Mouse (Mus musculus) cerebellum, adult 11-12 months (tissue): ENCODE measurements around the gene Adamts12.

Experiments
- DNase-seq: peaks from one replicate; pipeline ENCODE4 v3.0.0; 2022

The Adamts12 gene

GRCm38 (mm10) chr15:11165883-11166282 is 101.3 kb downstream of the Adamts12 start:
- DNase-seq = no peak

- no peak for DNase-seq
Measured at GRCm38 (mm10) chr15:11173884-11174470, 109.4 kb downstream of the Adamts12 start.

DNA sequence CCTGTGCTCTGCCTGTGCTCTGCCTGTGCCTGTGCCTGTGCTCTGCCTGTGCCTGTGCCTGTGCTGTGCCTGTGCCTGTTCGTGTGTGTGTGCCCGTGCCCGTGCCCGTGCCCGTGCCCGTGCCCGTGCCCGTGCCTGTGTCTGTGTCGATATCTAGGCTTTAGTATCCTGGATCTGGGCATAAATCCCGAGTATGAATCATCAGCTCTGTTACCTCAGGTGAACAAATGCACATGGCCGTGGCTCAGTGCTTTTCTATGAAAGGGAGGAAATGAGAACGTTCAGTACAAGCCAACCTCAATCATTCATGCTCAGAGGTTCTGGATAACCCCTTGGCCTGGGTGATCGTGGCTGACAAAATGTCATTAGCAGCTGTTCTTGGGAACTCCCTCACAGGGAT is 110.3 kb downstream of the Adamts12 start:
- DNase-seq = no peak

GRCm38 (mm10) chr15:11177448-11177847 is 112.9 kb downstream of the Adamts12 start:
- DNase-seq = no peak

GRCm38 (mm10) chr15:11179751-11180169 is 115.2 kb downstream of the Adamts12 start:
- no peak for DNase-seq

DNA sequence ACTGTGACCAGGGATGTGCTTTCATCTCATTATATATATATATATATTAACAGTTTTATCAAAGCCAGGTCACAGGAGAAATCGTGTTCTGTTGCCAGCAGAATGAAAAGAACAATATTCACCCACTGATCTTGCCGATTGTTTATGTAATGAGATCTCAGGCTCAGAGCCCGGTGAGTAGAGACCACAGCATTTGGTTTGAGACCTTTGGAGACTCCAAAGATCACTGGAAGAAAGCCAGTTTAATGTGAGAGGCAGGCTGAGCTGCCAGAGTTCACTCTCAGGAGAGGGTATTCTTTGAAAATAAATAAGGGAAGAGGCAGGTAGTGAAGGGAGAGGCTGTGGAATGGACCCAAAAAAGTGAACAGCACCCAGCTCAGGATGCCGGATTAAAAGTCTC is 122.1 kb downstream of the Adamts12 start:
- DNase-seq = no peak

- DNase-seq = no peak
Measured at GRCm38 (mm10) chr15:11190447-11190846, 125.9 kb downstream of the Adamts12 start.

GRCm38 (mm10) chr15:11192762-11193161 is 128.2 kb downstream of the Adamts12 start:
- no peak for DNase-seq

- peak; percentile 6 for DNase-seq
Measured at GRCm38 (mm10) chr15:11197051-11197450, 132.5 kb downstream of the Adamts12 start.

GRCm38 (mm10) chr15:11198246-11198795 is 133.7 kb downstream of the Adamts12 start:
- no peak for DNase-seq

GRCm38 (mm10) chr15:11203084-11203483 is 138.5 kb downstream of the Adamts12 start:
- DNase-seq = no peak

DNA sequence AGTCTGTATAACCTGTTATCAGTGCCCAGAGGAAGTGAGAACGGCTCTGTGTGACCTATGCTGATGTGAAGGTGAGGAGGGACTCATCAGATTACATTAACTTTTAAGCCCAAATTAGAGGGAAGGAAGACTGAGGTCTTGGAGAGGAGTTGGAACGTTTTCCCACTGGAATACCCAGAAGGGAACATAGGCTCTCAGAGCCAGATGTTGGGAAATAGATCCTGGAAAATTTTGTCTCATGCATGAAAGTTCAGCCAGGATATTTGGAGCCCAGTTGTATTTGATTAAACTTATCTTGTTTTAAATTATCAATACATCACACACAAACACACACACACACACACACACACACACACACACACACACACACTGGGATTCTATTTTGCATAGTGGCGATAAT is 140.3 kb downstream of the Adamts12 start:
- DNase-seq = no peak

GRCm38 (mm10) chr15:11210976-11211375 is 146.4 kb downstream of the Adamts12 start:
- DNase-seq = no peak

DNA sequence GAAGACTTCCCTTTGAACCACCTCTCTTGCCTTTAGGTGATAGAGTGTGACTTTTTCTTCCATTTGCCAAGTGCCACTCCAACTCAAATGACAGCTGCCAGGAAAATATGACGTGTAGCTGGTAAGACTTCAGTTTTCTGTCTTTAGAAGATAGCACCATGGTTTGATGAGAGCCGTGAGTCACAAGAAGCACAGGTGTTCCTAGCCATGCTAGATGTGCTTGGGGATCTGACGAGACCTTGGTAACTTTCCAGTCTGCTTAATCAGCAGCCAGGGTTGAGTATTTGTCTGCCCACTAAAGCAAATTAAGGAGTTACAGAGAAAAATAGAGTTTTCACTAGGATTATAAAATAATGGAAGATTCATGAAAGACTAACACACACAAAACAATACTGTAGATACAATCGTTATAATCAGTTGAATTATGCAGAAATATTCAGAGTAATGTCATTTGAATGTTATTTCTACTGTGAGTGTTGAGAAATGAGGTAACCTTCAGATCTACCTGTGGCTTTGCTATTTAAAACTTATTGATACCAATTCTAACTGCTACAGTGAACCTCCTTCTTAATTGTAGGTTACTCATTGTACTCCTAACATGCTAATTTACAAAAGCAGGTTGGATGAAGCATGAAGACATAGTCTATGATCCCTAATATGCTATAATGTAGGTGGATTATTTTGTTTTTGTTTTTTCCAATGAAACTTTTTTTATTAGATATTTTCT is 169.5 kb downstream of the Adamts12 start:
- DNase-seq = no peak

GRCm38 (mm10) chr15:11240406-11240805 is 175.8 kb downstream of the Adamts12 start:
- no peak for DNase-seq

GRCm38 (mm10) chr15:11241288-11241687 is 176.7 kb downstream of the Adamts12 start:
- no peak for DNase-seq

- no peak for DNase-seq
Measured at GRCm38 (mm10) chr15:11246402-11246801, 181.8 kb downstream of the Adamts12 start.

GRCm38 (mm10) chr15:11279273-11280080 is 214.9 kb downstream of the Adamts12 start:
- no peak for DNase-seq

DNA sequence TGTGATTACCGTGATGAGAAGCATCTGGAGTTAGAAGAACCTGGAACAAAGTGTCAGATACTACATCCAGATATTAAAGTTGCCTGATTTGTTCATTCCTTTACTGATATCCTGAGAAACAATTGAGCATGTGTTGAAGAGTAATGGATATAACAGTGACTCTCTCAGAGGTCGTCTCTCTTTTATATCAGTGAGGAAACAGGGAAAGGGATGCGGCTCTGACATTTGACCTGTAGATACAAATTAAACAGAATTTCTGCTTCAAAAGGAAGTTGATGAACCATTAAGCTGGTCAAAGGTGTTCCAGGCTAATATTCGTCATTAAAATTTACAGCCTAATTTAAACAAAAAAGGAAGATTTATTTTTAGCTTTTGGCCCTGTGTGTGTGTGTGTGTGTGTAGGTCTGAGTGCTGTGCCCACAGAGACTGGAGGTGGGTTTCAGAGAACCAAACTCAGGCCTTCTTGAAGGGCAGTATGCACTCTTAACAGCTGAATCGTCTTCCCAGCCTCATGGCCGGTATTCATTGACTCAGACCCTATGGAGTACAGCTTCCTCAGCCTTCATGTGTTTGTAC is 216.2 kb downstream of the Adamts12 start:
- no peak for DNase-seq

GRCm38 (mm10) chr15:11283171-11283570 is 218.6 kb downstream of the Adamts12 start:
- DNase-seq = no peak

DNA sequence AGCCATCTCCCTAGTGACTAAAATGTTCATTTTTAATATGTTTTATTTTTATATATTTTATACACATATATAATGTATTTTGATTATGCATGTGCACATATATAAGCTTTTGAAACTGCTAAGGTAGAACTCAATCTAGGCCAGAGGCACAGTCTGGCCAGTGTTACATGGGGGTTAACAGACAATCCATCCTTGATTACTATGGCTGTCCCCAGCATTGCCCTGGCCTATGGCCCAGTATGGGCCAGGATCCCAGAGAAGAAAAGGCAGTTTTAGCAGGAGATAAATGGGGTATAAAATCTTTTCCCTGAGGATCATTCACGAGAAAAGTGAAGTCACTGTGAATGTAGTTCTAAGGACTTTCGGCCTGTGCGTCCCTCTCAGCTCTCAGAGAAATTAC is 223.2 kb downstream of the Adamts12 start:
- no peak for DNase-seq

DNA sequence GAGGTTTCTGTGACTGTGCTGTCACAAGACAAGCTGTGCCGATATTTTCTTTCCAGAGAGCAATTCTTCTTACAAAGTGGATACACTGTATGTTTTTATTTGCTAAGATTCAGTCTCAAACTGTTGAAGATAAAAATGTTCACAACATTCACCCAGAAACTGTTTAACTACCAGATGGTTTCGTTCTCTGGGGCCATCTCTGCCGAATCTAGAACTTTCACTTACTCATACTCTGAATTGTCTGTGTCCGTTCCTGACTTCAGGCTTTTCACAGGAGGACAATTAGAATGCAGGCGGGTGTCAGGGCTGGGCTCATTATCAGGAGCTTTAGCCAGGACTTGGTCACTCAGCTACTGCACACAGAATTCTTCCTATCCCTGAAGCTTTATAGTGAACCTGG is 227.7 kb downstream of the Adamts12 start:
- no peak for DNase-seq

GRCm38 (mm10) chr15:11295016-11295415 is 230.4 kb downstream of the Adamts12 start:
- DNase-seq = no peak
